Mouse (Mus musculus): ENCODE measurements at regions not wholly inside any gene's neighbourhood (a gene's known extent, or its start where the extent isn't known, plus 50 kb on each side); places are given as distances from the start of the nearest gene placed in this dataset.
"Not testable (repeated sequence)": the region's sequence is repeated elsewhere in the genome, so short reads cannot be mapped to it uniquely, and the experiment has no call there.

GRCm38 (mm10) chr14:101067082-101067481 is 133.0 kb downstream of the Prr30 start:
- DNase-seq (ENCODE audit: low spot score in 2 of 2), result no peak

- DNase-seq (ENCODE audit: low spot score in 2 of 2), result no peak
Measured at GRCm38 (mm10) chr14:101056874-101057273, 143.3 kb downstream of the Prr30 start.

GRCm38 (mm10) chr14:101055915-101056314 is 144.2 kb downstream of the Prr30 start:
- peak; percentile 12 to 27 for DNase-seq (ENCODE audit: low spot score in 2 of 2)

DNA sequence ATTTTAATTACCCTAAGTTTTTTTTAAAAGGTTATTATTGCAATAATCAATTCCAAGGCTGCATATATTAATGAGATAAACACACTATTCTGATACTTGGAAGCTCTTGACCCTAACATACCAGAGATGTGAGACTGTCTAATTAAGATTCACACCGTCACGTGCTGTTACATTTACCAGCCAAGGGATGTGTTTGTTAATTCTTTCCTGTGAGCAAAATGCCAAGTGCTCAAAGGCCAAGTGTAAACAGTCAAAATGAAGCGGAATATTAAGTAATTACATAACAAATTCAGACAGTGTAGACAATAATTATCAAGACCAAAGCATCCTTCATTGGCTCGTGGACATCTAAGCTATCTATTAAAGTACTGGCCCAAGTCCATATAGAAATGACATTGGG is 145.3 kb downstream of the Prr30 start:
- no peak for DNase-seq (ENCODE audit: low spot score in 2 of 2)

DNA sequence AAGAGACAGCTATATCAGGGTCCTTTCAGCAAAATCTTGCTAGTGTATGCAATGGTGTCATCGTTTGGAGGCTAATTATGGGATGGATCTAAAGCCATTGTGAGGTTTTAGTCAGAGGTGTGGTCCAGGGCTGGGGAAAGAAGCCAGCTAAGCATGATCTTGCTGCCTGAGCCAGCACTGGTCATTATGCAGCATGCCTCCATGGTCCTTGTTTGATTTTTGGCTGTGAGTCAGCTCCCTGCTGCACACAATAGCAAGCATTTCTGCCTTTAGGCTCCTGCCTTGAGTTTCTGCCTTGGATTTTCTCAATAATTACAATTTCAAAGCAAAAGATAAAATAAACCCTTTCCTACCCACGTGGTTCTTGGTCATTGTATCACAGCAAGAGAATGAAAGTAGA is 147.4 kb downstream of the Prr30 start:
- no peak for DNase-seq (ENCODE audit: low spot score in 2 of 2)

- DNase-seq (ENCODE audit: low spot score in 2 of 2), result no peak
Measured at GRCm38 (mm10) chr14:101050212-101050611, 149.9 kb downstream of the Prr30 start.

DNA sequence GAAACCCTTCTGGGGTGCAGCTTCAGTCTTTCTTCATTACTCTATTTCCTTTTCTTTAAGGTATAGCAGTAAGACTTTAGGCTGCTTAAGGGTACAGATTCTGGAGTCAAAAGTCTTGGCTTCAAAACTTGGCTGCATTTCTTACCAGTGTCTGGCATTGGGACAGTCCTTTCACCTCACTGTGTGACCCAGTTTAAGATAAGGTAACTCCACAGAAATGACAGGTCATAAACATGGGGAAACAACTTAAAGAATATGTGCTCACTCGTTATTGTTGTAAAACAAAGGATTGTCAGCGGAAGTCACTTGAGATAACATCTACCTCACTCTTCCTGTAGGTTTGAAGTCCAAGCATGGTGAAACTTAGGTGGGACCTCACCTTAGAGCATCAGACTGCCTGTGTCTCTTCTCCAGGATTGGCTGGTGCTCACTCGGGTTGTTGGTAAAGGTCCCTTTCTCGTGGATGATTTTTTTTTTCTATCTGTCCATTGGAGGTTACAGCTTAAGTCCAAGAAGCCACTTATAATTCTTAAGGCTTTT is 150.4 kb downstream of the Prr30 start:
- DNase-seq (ENCODE audit: low spot score in 2 of 2), result no peak

GRCm38 (mm10) chr14:101043494-101043893 is 156.6 kb downstream of the Prr30 start:
- DNase-seq (ENCODE audit: low spot score in 2 of 2), result no peak

DNA sequence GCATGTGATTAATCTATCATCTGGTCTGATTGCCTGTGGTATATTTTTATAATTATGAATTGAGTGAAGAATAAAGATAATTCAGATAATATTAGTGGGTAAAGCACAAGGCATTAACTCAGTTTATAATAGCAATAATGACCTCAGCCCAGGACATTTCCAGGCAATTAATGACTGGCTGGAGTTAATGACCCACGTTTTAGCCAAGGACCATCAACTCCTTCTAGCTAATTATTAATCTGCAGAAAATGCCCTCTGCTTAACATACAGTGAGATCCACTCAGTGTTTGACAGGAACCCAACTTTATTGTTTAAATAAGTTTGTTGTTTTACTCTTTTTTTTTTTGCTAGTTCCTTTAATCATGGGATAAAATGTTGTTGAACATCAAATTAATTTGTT is 199.1 kb downstream of the Prr30 start:
- DNase-seq (ENCODE audit: low spot score in 2 of 2), result no peak

- no peak for DNase-seq (ENCODE audit: low spot score in 2 of 2)
Measured at GRCm38 (mm10) chr14:100980754-100981153, 219.4 kb downstream of the Prr30 start.

DNA sequence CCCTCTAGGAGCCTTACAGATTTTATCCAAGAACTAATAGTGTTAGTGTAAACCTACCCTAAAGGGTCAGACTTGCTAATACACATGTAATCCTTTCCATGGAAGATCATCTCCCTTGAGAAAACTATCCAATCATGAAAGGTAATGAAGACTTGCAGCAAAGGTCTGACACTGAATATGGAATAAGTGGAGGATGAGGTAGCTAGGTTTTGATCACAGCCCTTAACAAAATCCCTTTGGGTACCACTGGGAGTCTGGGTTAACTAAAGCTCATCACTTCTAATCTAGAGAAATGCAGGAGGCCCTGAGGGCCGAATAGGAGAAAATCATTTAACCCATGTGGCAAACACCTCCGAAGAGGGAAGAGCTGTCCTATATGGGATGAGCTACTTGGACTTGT is 221.6 kb downstream of the Prr30 start:
- no peak for DNase-seq (ENCODE audit: low spot score in 2 of 2)

GRCm38 (mm10) chr14:100970970-100971369 is 229.2 kb downstream of the Prr30 start:
- DNase-seq (ENCODE audit: low spot score in 2 of 2), result no peak

- no peak for DNase-seq (ENCODE audit: low spot score in 2 of 2)
Measured at GRCm38 (mm10) chr14:100960198-100960597, 239.9 kb downstream of the Prr30 start.

DNA sequence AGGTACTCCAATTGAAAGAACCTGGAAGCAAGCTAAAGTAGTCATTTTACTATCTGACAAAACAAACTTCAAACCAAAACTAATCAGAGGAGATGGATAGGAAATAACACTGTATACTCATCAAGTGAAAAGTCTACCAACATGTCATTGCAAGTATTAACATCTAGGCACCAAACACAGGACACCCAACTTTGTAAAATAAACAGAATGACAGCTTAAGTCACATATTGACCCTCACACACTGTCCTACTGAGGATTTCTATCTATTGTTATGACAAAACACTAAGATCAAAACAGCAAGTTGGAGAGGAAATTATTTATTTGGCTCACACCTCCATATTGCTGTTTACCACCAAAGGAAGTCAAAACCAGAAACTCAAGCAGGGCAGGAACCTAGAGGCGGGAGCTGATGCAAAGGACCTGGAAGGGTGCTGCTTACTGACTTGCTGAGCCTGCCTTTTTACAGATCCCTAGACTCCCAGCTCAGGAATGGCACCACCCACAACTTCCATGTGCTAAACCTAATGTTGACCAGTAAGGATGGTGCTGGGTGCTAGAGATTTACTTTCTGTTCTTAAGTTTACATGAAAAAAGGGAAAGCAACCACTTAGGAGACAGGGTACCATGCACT is 244.2 kb downstream of the Prr30 start:
- DNase-seq (ENCODE audit: low spot score in 2 of 2), result no peak

DNA sequence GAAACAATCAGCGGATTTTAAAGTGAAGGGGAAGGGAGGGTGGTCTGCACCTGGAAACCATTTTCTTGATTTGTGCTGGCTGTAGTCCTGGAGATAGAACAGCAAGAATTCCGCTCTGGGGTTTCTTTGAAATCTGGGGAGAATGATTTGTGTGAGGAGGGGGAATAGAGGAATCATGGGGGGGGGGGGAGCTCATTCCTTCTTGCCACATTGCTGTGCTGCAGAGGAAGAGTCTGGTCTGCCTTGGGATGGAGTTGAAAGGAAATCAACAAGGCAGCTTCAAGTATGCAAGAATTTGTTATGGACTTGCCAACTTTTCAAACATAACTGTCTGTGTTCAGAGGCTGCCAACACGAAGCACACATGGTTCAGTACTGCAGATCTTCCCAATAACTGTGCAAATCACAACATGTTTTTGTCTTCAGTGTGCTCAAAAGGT is 249.4 kb downstream of the Prr30 start:
- DNase-seq (ENCODE audit: low spot score in 2 of 2), result no peak

DNA sequence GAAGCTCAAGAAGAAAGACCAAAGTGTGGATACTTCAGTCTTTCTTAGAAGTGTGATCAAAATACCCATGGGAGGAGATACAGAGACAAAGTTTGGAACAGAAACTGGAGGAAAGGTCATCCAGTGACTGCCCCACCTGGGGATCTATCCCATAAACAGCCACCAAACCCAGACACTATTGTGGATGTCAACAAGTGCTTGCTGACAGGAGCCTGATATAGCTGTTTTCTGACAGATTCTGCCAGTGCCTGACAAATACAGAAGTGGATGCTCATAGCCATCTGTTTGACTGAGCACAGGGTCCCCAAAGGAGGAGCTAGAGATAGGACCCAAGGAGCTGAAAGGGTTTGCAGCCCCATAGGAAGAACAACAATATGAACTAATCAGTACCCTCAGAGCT is 252.5 kb downstream of the Prr30 start:
- DNase-seq (ENCODE audit: low spot score in 2 of 2), result not testable (repeated sequence)

- DNase-seq (ENCODE audit: low spot score in 2 of 2), result no peak
Measured at GRCm38 (mm10) chr14:100937358-100937887, 262.7 kb downstream of the Prr30 start.

DNA sequence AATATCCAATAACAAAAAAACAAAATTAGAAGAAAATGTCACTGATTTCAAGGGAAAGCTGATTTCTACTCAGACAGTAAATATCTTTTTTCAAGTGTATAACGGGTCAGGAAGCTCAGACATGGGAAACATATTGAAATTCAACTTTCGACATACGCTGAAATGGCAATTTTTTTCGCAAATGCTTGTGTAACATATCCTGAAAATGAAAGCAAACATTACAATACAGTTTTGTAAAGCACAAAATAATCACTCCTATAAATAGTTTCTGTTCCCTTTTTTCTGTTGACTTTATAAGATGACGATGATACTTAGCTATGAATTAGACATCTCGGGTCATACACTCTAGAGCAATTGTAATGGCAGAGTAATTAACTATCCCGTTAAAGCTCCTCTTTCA is 265.6 kb downstream of the Prr30 start:
- DNase-seq (ENCODE audit: low spot score in 2 of 2), result no peak

DNA sequence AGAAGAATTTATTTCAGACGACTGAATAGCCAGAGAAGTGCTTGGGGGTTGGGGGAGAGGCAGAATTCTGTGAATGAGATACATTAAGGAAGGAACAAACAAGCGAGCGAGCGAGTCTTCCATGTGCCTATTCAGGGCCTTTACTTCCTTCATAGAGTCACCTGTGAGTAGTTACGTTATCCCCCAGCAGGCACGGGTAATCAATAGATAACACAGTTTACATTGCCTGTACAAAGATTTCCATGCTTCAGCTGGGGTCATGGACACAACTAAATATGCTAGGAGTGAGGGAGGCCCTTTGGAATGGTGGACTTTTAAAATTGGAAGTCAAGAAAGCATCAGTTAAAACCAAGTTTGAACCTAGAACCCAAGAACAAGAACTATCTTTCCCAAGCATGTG is 275.2 kb downstream of the Prr30 start:
- no peak for DNase-seq (ENCODE audit: low spot score in 2 of 2)

GRCm38 (mm10) chr14:100900221-100900620 is 299.9 kb downstream of the Prr30 start:
- no peak for DNase-seq (ENCODE audit: low spot score in 2 of 2)

- no peak for DNase-seq (ENCODE audit: low spot score in 2 of 2)
Measured at GRCm38 (mm10) chr14:100899074-100899473, 301.1 kb downstream of the Prr30 start.

GRCm38 (mm10) chr14:100889163-100890157 is 310.7 kb downstream of the Prr30 start:
- DNase-seq (ENCODE audit: low spot score in 2 of 2), result no peak

Measured in frontal cortex, postnatal 10 days (tissue).